Mouse (Mus musculus): ENCODE results near the gene Styx.

The Styx gene

GRCm38 (mm10) chr14:45438931-45439275, 88.0 kb downstream of the Styx start:
- DNase-seq (ENCODE audit: low spot score in 2 of 2): no peak

- DNase-seq (ENCODE audit: low spot score in 2 of 2): no peak
Observed at GRCm38 (mm10) chr14:45439387-45439786, 88.5 kb downstream of the Styx start.

- no peak for DNase-seq (ENCODE audit: low spot score in 2 of 2)
Observed at GRCm38 (mm10) chr14:45441291-45441690, 90.4 kb downstream of the Styx start.

GRCm38 (mm10) chr14:45442781-45443560, 92.1 kb downstream of the Styx start:
- DNase-seq (ENCODE audit: low spot score in 2 of 2): no peak

DNA sequence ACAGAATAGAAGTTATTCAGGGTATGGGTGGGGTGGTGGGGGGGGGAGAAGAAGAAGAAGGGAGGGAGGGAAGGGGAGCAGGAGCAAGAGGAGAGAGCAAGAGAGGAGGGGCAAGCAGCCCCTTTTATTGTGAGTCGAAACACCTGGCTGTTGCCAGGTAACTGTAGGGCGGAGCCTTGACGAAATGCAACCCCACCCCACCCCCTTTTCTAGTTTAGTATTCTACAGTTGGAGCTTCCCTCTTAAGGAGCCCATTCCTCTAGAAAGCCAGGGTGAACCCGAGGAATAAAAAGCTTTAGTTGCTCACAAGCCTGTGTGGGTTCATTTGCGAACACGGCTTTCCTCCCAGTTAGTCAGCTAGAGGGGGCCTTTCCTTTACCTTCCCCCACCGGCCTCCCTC, 94.0 kb downstream of the Styx start:
- no peak for DNase-seq (ENCODE audit: low spot score in 2 of 2)

GRCm38 (mm10) chr14:45445445-45445844, 94.6 kb downstream of the Styx start:
- DNase-seq (ENCODE audit: low spot score in 2 of 2): no peak

DNA sequence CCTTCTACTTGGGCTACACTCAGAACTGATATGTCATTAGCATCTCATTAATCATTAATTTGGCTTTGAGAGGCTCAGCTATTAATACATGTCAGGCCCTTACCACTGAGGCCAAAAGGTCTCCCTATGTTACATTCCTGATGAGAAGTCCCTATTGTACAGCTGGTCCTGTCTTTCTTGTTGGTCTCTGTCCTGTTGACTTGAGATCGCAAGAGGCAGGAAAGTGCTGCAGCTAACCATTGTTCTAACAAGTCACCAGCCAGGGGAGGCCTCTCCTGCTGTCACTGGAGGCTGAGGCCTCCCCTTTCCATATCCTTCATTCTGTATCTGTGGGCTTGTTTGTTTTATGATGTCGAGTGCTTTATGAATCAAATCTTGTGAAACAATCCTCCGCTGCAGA, 95.9 kb downstream of the Styx start:
- no peak for DNase-seq (ENCODE audit: low spot score in 2 of 2)

- no peak for DNase-seq (ENCODE audit: low spot score in 2 of 2)
Observed at GRCm38 (mm10) chr14:45451090-45451489, 100.2 kb downstream of the Styx start.

GRCm38 (mm10) chr14:45452148-45452547, 101.3 kb downstream of the Styx start:
- DNase-seq (ENCODE audit: low spot score in 2 of 2): no peak

GRCm38 (mm10) chr14:45452861-45453512, 102.1 kb downstream of the Styx start:
- DNase-seq (ENCODE audit: low spot score in 2 of 2): no peak

DNA sequence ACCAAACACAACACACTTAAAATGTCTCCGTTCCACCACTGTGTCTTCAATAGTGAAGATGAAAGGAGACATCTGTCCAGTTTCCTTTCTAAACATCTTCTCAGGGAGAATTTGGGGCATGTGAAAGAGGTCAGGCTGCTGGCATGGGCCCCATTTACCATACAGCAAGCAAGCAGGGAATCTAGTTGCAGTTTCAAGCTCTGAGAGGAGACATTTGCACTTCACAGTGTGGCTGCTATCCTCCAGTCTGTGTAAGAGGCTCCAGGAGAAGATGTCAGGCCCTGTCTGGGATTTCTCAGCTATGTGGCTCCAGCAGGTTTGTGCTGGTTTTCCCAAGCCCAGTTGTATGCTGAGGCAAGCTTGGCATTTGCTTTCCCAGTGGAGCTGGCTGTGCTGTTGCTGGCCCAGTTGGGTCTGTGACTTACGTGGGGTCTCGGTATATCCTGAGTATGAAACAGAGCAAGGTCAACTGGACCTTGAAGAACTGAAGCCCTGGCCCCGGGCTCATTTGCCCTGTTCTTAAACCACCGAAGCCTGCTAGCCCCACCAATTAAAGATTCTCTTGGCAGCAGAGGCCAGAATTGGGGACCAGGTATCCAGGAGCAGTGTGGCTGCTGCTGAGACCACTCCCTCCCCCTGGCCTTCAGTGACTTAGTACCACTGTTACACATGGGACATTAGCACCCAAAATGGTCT, 102.8 kb downstream of the Styx start:
- no peak for DNase-seq (ENCODE audit: low spot score in 2 of 2)

- no peak for DNase-seq (ENCODE audit: low spot score in 2 of 2)
Observed at GRCm38 (mm10) chr14:45455651-45456501, 105.0 kb downstream of the Styx start.

- no peak for DNase-seq (ENCODE audit: low spot score in 2 of 2)
Observed at GRCm38 (mm10) chr14:45456502-45456846, 105.6 kb downstream of the Styx start.

- no peak for DNase-seq (ENCODE audit: low spot score in 2 of 2)
Observed at GRCm38 (mm10) chr14:45457003-45457402, 106.1 kb downstream of the Styx start.

GRCm38 (mm10) chr14:45459877-45460276, 109.0 kb downstream of the Styx start:
- DNase-seq (ENCODE audit: low spot score in 2 of 2): no peak

- no peak for DNase-seq (ENCODE audit: low spot score in 2 of 2)
Observed at GRCm38 (mm10) chr14:45460491-45460890, 109.6 kb downstream of the Styx start.

DNA sequence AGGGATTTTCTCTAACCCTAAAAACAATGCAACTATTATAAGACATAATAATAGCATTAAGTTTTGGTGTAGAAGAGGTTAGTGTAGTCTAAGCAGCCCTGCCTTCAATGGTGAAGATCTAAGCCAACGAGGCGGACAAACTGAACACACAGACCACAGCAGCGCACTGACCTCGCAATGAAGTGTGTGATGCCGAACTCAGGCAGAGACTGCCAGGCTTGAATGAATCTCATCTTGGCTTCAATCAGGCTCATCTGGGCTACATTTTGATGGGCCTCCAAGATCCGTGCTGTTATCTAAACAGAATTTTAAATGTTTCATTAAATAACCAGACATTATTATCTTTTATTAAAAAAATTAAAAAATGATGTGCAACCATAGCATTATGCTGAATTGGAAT, 111.1 kb downstream of the Styx start:
- DNase-seq (ENCODE audit: low spot score in 2 of 2): no peak

DNA sequence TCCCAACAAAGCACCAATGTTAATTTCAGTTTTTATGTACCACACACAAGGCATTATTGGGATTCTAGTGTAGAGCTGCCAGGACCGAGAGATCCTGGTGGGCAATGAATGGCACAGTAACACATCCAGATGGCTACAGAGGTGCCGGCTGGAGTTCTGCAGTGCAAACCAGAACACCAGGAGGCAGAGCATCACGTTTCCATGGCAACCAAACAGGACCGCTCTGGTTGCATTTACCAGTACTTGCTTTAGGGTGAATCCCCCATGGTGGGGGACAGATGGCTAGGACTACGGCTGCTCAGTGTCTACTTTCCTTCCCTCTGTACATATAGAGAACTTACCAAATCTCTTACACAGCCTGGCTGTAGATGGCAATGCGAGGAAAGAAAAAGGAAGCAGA, 111.5 kb downstream of the Styx start:
- no peak for DNase-seq (ENCODE audit: low spot score in 2 of 2)

GRCm38 (mm10) chr14:45462875-45463475, 112.1 kb downstream of the Styx start:
- DNase-seq (ENCODE audit: low spot score in 2 of 2): no peak

- no peak for DNase-seq (ENCODE audit: low spot score in 2 of 2)
Observed at GRCm38 (mm10) chr14:45463599-45463998, 112.7 kb downstream of the Styx start.
